Mouse (Mus musculus): Measurements from ENCODE around the gene Paqr4.
"Not testable (repeated sequence)": the region's sequence is repeated elsewhere in the genome, so short reads cannot be mapped to it uniquely, and the experiment has no call there.

Gene Paqr4

DNA sequence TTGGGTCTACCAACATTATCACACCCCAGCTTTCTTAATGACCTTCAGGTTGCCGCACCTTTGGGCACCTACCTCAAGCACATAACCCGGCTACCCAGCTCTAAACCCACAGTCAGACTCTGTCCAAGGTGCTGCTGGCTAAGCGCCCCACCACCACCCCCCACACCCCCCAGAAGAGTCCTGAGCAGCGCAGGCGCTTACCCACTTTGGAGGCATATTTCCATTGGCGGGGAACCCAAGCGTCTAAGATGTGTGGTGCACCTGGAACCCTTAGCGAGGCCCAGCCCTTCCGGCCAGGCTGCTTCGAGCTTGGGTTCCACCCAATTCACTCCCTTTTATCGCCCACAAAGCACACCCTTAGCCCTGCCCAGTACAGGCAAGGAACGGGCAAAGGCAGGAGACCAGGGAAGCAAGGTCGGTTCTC is at the start of gene Paqr4:
Paqr4 (minus strand) TSS at position 270 of the 424 bp plus-strand sequence.
- no peak for DNase-seq

DNA sequence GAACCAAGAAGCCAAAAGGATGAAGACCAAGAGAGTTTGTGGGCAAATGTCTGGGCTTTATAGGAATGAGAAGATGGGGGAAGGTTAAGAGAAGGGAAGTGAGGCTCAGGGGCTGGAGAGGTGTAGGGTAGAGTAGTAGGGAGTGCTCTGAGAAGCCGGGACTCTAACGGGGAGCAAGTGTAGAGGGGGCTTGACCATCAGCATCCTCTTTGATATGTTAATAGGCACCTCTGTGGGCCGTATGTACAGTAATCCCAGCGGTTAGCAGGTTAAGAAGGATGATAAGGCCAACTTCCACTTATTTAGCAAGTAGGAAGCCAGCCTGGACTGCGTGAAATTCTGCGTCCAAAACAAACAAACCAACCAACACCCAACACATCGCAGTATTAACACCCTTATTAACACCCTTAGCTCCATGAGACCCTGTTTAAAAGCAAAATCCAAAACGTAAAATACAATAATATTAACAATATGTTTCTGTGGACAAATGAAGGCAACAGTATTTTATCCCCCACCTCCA is 49.1 kb upstream of the Paqr4 start:
- DNase-seq, result no peak

DNA sequence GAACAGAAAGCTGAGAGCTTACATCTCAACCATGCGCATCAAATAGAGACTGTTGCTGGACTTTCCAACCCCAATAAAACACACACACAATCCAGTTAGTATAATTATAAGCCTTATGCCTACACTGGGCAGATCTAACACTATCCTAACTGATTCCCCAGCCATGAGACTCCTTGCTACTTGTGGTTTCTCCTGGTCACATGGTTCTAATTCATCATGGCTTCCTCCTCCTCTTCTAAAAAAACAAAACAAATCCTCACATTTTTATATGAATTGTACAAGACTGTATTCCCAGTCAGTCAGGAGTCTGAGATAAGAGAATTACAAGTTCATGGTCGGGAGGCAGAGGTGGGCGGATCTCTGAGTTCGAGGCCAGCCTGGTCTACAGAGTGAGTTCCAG is 48.3 kb upstream of the Paqr4 start:
- no peak for DNase-seq

DNA sequence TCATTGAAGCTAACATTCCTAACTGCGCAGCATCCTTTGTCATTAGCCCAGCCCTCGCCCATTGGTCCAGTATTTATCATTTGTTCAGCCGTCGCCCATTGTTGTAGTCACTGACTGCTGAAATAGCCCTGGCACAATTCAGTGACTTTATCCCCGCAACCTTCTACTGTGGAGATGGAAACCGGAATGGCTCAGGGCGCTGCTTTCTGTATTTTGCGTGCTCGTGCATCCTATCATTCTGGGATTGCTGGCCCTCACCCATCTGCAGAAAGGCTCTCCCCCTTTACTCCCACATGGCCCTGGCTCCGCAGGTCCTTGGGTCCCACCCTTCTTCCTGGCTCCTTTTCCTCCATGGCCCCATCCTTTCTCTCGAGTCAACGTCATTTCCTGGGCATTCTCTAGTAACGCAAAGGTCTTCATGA is 45.9 kb upstream of the Paqr4 start:
- peak; percentile 60 for DNase-seq

DNA sequence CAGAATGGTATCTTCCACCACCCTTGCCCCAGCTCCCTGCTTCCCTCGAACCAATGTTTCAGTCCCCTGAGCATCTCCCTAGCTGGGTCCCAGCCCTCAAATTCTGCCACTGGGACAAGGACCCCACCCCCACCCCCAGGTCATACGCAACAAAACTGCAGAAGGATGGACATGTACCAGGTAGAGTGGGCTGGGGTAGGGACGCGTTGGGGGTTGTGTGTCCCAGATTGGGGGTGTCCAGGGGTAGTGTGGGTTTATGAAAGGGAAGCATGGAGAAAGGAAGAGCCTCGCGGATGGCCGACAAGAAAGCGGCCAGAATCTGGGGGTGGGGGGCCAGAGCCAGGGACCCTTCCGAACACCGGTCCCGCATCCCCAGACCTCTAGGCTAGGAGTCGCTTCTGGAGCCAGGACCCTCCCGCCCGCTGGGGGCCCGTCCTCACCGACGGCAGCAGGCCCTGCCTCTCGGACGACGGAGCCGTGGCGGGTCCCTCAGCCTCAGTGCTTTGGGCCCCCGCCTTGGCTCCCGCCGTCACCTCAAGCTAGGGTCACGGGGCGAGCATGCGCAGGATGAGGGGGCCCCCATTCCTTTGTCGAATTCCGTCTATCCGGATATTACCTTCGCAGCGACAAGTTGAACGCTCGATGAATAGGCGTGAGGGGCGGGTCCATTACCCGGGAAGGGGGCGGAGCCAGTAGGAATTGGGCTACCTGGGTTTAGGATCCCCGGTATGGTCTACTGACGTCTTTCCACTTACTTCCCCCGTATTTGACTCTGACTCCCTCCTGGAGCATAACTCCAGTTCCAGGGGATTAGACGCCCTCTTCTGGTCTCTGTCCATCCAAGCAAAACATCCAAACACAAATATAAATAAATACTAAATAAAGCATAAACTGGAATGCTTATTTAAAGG is 45.1 kb upstream of the Paqr4 start, which contains the start of gene Flywch2:
Flywch2 (minus strand) TSS at position 521 of the 911 bp plus-strand sequence.
- DNase-seq, result peak; percentile 87

DNA sequence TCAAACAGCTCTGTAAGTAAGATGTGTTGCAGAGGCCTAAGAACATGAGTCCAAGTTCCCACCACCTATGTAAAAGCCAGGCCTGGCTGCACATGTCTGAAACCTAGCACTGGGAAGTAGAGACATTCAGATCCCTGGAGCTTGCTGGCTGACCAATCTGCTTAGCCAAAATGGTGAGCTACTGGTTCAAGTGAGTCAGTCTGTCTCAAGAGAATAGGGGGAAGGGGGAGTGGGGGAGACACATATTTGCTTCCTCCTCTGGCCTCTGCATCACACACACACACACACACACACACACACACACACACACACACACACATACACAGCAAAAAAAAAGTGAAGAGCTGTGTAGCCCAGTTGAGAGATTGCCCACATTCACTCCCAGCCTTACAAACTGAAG is 42.7 kb upstream of the Paqr4 start:
- no peak for DNase-seq

DNA sequence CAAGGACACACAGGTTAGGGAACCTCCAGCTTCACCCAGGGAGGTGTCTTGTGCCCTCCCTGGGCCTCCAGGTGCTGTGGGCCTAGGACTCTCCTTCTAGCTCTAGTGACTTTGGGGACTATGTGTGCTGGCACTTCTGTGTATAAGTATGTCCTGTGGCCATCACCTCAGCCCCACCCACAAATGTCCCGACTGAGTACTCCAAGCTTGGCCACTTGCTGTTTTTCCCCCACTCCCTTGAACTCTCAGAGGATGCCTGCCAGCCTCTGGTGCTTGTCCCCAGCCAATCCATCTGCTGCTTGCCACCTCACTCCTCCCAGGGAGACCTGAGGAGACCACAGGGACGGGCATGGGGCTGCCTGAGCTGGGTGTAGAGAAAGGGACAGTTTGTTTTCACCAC is 37.8 kb upstream of the Paqr4 start:
- DNase-seq, result no peak

DNA sequence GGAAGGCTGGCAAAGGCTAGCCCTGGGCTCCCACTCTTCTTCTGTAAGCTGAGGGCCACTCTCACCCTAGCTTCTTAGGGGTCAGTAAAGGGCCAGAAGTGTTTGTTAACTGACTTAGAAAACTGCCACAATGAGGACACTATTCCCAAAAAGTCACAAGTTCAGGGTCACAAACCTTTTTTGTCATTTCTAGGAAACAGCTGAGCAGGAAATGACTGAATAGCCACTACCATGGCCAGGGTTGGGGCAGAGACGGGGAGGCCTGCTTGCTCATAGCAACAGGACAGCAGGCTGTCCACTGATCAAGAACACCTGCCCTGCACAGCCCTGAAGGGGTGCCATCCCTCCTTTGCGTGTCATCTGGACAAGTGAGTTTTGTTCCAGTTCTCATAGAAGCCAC is 36.5 kb upstream of the Paqr4 start:
- no peak for DNase-seq

DNA sequence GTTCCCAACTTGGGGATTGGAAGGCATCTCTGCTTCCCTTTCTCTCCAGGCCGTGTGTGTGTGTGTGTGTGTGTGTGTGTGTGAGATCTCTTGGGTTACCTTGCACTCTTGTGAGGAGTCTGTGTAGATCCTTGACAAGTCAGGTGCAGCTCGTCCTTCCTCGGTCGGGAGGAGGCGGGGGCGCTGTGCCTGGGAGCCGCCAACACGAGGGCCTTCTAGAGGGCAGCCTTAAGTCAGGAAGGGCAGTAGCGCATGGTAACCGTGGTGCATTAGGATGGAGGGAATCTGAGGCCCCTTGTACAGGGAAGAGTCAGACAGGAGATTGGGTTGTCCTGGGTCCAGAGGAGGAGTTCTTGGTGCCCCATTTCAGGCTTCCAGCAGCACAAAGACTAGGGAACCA is 35.5 kb upstream of the Paqr4 start:
- no peak for DNase-seq

DNA sequence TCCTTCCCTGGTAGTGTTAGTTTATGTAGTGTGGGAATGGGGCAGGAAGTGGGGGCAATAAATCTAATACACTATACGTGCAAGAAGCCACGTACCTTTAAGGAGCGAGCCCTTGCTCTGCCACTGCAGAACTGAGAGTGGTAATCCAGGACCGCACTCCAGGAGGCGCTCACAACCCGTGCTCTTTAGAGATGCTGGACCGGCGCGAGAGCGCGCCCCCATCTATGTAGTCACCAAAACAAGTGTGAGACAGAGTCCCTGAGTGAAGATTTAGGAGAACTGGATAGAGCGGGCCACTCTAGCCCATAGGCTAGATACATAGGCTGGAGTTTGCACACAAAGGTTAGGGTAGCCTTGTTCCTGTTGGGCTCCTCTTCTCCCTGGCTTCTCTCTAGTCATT is 33.4 kb upstream of the Paqr4 start:
- peak; percentile 86 for DNase-seq

DNA sequence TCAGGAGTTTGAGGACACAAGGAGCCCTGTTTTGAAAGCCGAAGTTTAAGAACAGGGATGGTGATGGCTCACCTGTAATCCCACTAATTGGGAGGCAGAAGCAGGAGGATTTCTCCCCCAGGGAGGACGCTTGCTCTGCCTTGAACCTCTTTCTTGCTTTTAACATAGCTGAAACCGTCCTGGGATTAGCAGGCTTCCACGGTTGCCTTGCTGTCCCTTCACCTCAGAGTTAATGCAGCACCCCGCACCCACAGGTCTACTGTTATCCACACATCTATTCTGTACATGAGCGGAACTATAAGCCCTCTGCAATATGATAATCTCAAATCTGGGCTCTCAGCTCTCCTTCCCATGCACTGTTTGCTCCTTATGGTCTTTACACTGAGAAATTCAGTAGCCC is 33.0 kb upstream of the Paqr4 start:
- DNase-seq, result no peak

DNA sequence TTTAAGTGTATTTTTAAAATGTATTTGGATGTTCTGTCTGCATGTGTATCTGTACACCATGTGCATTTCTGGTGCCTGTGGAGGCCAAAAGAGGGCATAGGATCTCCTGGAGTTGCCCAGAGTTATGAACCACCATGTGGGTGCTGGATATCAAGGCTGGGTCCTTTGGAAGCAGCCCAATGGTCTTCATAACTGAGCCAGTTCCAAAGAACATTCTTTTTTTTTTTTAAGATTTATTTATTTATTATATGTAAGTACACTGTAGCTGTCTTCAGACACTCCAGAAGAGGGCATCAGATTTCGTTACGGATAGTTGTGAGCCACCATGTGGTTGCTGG is 31.5 kb upstream of the Paqr4 start:
- DNase-seq, result not testable (repeated sequence)

DNA sequence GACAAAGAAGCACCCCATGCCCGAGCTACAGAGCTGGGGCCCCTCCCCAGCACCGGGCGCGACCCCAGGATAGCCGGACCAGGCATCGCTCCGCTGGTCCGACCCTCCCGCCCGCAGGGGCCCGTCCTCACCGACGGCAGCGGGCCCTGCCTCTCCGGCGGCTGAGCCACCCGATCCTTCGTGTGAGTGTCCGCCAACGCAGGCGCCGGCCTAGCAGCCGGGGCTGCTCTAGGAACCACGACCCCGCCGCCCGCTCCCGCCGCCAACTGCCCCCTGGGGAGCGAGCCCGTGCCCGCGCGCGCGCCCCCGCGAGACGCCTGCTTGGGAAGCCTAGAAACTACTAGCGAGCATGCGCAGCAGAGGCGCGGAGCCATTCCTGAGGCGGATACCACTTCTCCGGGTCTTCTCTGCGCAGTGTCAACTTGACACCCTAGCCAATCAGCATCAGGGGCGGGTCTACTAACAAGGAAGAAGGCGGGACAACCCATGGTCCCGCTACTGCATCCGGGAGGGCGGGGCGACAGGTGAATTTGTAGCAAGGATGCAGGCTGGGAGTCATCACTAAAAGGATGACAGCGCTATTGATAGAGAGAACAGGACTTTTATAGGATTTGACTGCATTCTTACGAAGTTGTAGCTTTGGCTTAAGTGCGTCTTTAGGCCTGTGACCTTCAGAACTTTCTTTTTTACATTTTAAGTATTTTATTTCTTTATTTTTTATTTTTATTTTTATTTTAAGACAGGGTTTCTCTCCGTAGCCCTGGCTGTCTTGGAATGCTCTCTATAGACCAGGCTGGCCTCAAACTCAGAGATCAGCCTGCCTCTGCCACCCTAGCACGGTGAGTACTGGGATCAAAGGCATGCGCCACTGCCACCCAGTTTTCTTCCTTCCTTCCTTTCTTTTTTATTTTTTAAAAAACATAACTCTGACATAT is 30.9 kb upstream of the Paqr4 start, which contains the start of gene Flywch1:
Flywch1 (minus strand) TSS at position 319 of the 935 bp plus-strand sequence.
- peak; percentile 99 for DNase-seq

DNA sequence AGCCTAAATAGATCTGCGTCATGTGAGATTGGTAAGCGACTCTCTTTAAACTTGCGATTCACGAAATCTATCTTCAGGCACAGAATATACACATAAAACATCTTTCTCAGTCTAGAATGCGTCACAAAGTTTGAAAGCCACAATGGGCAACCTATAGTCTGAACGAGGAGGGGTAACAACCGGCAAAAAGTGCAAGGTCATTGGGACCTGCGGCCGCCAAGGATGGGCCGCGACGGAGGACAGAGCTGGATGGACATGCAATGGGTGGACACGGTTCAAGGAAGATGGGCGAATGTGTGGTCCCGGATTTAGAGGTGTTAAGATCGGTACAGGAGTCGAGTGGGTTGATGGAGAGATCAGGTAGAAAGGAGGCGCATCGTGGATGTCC is 30.2 kb upstream of the Paqr4 start:
- DNase-seq, result no peak

DNA sequence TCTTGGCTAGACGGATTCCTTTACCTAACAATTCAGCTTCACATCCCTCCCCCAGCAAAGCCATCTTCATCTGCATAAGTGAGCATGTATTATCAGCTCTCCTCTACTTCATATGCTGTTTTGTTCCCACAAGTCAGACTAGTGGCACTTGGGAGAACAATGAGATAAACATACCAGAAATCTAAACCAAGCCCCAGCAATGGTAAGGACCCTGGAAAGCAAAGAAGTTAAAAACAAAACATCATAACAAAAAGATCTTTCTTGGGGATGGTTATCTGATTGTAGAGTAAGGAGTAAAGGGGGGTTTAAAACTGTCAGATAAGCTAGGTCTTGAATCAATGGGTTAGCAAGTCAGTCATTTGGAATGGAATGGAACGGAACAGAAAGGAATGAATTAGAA is 29.8 kb upstream of the Paqr4 start:
- no peak for DNase-seq

DNA sequence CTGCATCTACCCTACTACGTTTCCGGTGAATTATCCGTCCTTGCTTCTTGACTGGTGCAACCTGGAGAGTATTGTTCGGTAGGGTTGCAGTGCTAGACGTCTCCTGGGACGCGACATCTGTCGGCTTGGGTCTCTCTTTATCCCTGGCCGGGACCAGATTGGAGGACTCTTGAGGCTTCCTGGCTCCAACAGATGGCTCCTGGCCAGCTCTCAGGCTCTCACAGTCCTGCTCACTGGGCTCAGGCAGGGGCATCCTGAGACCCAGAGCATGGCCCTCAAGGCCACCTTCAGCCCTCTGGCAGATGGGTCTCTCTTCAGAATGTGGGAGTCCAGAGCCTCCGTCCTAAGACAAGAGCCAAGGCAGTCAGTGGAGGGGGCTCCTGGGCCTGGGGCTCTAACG is 22.3 kb upstream of the Paqr4 start:
- no peak for DNase-seq

DNA sequence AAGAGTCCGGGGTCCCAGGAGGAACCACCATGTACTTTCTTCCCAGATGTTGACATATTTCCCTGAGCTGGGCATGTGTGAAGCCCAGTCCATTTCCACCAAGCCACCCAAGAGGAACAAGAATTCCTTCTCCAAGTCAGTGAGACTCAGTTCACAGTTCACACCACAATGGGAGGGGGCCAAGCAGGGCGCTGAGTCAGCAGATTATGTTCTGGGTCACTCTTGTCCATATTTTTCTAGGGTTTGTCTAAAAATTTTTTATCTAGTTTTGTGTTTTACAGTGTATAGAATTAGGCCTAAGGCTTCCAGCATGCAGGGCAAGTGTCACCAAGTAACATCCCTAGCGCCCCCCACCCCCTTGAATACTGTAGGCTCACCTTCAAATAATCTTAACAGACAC is 20.5 kb upstream of the Paqr4 start:
- no peak for DNase-seq

DNA sequence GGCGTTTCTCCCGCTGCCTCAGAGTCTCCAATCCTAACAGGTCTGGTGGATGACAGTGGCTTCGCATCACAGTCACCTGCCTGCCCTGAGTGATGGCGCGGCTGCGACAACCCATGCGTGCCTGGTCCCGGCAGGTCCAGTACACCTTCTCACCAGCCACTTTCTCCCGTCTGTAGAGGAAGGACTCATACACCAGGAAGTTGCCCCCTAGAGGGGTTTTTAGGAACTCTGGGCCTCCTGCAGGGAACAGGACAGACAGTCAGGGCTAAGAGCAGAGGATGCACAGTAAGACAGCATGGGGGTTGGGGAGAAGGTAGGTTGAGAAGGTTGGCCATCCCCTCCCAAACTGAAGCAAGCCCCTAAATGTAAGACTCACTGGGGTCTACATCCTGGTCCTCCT is 19.6 kb upstream of the Paqr4 start:
- no peak for DNase-seq

DNA sequence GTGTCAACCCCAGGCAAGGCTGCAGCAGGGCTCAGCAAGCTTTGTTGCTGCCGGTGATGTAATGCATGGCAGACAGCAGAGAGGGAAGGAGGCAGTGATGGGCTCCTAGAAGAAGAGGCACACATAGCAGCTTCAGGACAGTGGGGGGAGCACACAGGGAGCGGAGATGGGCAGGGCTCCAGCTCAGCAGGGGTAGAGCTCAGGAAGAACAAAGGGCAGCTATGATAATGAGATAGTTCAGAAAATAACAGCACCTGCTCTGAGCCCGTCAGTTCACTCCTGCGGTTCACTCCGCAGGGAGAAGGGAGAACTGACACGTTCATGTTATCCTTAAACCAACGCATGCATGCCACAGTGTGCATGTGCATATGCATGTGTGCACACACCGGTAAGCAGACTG is 18.1 kb upstream of the Paqr4 start:
- DNase-seq, result no peak

DNA sequence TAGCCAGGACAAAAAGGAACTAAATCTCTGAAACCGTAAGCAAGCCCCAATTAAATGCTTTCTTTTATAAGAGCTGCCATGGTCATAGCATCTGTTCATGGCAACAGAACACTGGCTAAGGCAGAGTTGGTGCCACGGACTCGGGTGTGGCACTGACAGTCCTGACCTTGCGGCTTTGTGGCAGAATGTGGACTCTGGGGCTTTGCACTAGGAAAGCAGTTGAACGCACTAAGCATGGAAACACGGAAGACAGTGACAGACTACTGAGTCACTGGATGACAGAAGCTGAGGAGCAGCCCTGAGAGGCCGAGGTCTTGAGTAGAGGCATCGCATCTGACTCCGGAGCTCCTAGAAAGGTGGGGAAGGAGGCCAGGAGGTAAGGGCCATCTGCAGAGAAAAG is 16.9 kb upstream of the Paqr4 start:
- DNase-seq, result no peak

DNA sequence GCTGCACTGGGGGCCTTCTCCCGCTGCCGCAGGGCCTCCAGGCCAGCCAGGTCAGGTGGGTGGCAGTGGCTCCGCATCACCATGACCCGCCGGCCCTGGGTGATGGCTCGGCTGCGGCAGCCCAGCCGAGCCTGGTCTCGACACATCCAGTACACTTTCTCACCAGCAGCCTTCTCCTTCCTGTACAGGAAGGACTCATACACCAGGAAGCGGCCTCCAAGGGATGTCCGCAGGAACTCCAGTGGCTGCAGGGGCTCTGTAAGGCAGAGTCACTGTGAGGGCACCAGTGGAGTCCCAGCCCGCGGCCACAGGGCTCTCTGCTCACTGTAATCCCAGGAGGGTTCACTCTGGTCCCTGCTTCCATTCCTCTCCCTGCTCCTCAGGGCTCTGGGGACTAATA is 15.0 kb upstream of the Paqr4 start:
- DNase-seq, result no peak

DNA sequence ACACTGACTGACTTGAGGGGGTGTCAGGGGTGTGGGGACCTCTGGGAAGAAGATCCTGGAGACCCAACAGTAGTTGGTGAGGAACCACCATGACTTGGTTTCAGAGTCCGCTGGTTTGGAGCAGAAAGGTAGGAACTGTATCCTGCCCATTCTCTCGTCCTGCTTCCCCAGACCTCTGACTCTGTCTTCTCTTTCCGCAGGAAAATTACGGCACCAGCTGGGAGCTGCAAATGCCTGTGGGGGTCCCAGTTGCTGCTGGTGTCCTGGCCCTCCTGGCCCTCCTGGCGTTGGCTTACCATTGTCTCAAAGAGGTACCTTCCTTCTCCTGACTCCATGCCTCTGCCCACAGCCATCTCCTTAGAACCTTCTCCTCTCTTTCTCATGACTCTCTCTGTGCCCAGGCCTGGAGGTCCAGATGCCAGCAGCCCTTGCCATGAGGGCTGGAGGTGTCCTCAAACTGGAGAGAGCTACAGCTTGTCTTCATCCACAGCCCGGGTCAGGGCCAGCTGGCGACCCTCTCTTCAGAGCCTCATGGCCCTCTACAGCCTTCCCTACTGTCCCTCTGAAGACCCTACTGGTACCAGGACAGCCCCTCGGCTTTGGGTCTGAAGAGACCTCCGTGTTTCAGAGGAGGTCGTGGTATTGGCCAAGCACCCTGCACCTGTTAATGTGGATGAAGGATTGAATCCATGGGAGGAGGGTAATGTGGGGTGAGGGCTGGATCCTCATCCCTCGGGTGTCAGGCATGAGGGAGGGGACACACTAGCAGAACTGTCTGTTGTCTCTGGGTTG is 8.9 kb upstream of the Paqr4 start:
- no peak for DNase-seq
